Mouse (Mus musculus): ENCODE results near the gene Set.

- TF ChIP-seq CTCF (IDR thresholded peaks at IDR 0.05; ENCODE audit: insufficient read depth, low read length) (no peak), POLR2A (IDR thresholded peaks at IDR 0.05; ENCODE audit: borderline replicate concordance, extremely low read depth, low read depth, low read length) (no peak)
Observed at GRCm38 (mm10) chr2:30057223-30057904, at the start of gene Set.

All from lung, adult 2 months (tissue).